Mouse (Mus musculus) cerebellum, postnatal 14 days (tissue): ENCODE results near the gene Gnb5.

Source experiments
- DNase-seq, 2 experiments: peaks; one replicate each; pipeline ENCODE4 v3.0.0; 2021; ENCODE audit warnings: mixed read lengths in 2 of 2

Gnb5 gene

GRCm38 (mm10) chr9:75306126-75306898, at the start of gene Gnb5:
Gene Gnb5, plus strand, starts transcription at chr9:75306288.
- peak; percentile 84 to 92 for DNase-seq

- no peak for DNase-seq
These were observed 47.3 kb upstream of the Gnb5 start for GRCm38 (mm10) chr9:75258792-75259191.

- DNase-seq = no peak
These were observed 46.4 kb upstream of the Gnb5 start for GRCm38 (mm10) chr9:75259656-75260055.

GRCm38 (mm10) chr9:75261332-75261872, 44.7 kb upstream of the Gnb5 start:
- DNase-seq = no peak

GRCm38 (mm10) chr9:75262235-75262826, 43.8 kb upstream of the Gnb5 start:
- no peak for DNase-seq

- no peak for DNase-seq
These were observed 41.9 kb upstream of the Gnb5 start for GRCm38 (mm10) chr9:75264008-75264718.

- DNase-seq = no peak
These were observed 38.9 kb upstream of the Gnb5 start for GRCm38 (mm10) chr9:75267147-75267546.

- no peak for DNase-seq
These were observed 35.7 kb upstream of the Gnb5 start for GRCm38 (mm10) chr9:75270382-75270781.

- DNase-seq = no peak
These were observed 34.5 kb upstream of the Gnb5 start for GRCm38 (mm10) chr9:75271539-75271938.

- DNase-seq = no peak
These were observed 32.4 kb upstream of the Gnb5 start for GRCm38 (mm10) chr9:75273646-75274045.

GRCm38 (mm10) chr9:75274486-75274885, 31.6 kb upstream of the Gnb5 start:
- no peak for DNase-seq

GRCm38 (mm10) chr9:75275051-75275450, 31.0 kb upstream of the Gnb5 start:
- no peak for DNase-seq

GRCm38 (mm10) chr9:75280814-75281213, 25.3 kb upstream of the Gnb5 start:
- DNase-seq = peak; percentile 69 to 82

- DNase-seq = no peak
These were observed 23.9 kb upstream of the Gnb5 start for GRCm38 (mm10) chr9:75282179-75282578.

GRCm38 (mm10) chr9:75282830-75283229, 23.3 kb upstream of the Gnb5 start:
- DNase-seq = peak; percentile 80 to 82

- peak in 1 of 2 experiments; percentile 77 for DNase-seq
These were observed 22.5 kb upstream of the Gnb5 start for GRCm38 (mm10) chr9:75283636-75284035.

GRCm38 (mm10) chr9:75285363-75285762, 20.7 kb upstream of the Gnb5 start:
- DNase-seq = no peak

- DNase-seq = no peak
These were observed 18.5 kb upstream of the Gnb5 start for GRCm38 (mm10) chr9:75287636-75288035.

- peak; percentile 46 to 57 for DNase-seq
These were observed 16.5 kb upstream of the Gnb5 start for GRCm38 (mm10) chr9:75289545-75289944.

- peak in 1 of 2 experiments; percentile 60 for DNase-seq
These were observed 6.7 kb upstream of the Gnb5 start for GRCm38 (mm10) chr9:75299342-75299741.

GRCm38 (mm10) chr9:75303033-75303432, 3.1 kb upstream of the Gnb5 start:
- no peak for DNase-seq

- DNase-seq = peak; percentile 56 to 57
These were observed 2.3 kb upstream of the Gnb5 start for GRCm38 (mm10) chr9:75303701-75304261.

GRCm38 (mm10) chr9:75304286-75304685, 1.8 kb upstream of the Gnb5 start:
- no peak for DNase-seq
